Mouse (Mus musculus): Measurements from ENCODE around the gene Inhba. TPM values are rescaled to one million over a fixed set of nuclear protein-coding genes. Genes with fewer than 3 reads are reported as not detected.

Inhba gene
- polyA plus RNA-seq, 1 experiment from 2014 or later: 7.5 TPM

GRCm38 (mm10) chr13:16012243-16012887 is 714 bp downstream of the Inhba start:
- no peaks in the 10 kb centered on the region for H3K36me3 ChIP-seq
- 7% methylated on average over 19 of the region's 19 CpGs for WGBS

DNA sequence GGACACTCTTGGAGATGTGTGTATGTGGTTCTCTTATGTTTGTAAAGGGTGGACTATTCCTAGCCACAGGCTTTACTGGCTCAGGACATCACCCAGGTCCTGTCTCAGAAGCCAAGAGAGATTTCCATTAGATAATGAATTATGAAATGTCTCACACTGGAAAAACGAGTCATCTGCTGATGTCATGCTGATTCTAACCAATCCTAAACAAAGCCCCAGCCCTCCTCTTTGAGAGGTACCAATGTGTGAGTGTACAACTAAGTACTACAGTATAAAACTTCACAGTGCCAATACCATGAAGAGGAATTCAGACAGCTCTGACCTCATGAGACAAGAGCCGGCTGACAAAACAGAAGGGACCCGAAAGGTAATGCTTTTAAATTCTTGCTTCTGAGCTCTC is 2.5 kb downstream of the Inhba start:
- peaks cover 26% of the 10 kb centered on the region for H3K4me1 ChIP-seq
- H3K9me3 ChIP-seq: no peaks in the 10 kb centered on the region
- H3K36me3 ChIP-seq: no peaks in the 10 kb centered on the region
- H3K9ac ChIP-seq (replicated peaks): no peak overlapping the region
- 57% methylated on average over 3 of the region's 3 CpGs for WGBS
- H3K27me3 ChIP-seq: 0 out of 2 replicates have a peak, but pooled peaks cover 8% of the 10 kb centered on the region
- no peak overlapping the region for H3K4me2 ChIP-seq (replicated peaks)
- H3K4me3 ChIP-seq: no peak overlapping the region
- no peak overlapping the region for H3K27ac ChIP-seq (replicated peaks)
- no peak for ATAC-seq (replicated peaks)

More at GRCm38 (mm10) chr13:16012243-16012887, 714 bp downstream of the Inhba start:
- ATAC-seq (replicated peaks): peak; percentile 79
- Histone ChIP-seq H3K9ac (replicated peaks) (peak overlapping the region; percentile 52), H3K4me3 (peak overlapping the region; percentile 50), H3K27ac (replicated peaks) (no peak overlapping the region; the same call in 1 of the 2 replicates), H3K4me2 (replicated peaks) (peak overlapping the region; percentile 89), H3K9me3 (no peaks in the 10 kb centered on the region), H3K4me1 (peaks cover 19% of the 10 kb centered on the region), H3K27me3 (0 out of 2 replicates have a peak, but pooled peaks cover 5% of the 10 kb centered on the region)

- Histone ChIP-seq H3K9ac (replicated peaks) (no peak overlapping the region), H3K4me1 (peaks cover 21% of the 10 kb centered on the region), H3K36me3 (no peaks in the 10 kb centered on the region), H3K27me3 (0 out of 2 replicates have a peak, but pooled peaks cover 8% of the 10 kb centered on the region), H3K4me2 (replicated peaks) (no peak overlapping the region), H3K27ac (replicated peaks) (no peak overlapping the region), H3K9me3 (no peaks in the 10 kb centered on the region), H3K4me3 (no peak overlapping the region)
- 0% methylated on average over 1 of the region's 2 CpGs for WGBS
- ATAC-seq (replicated peaks): no peak
Measured at GRCm38 (mm10) chr13:16016506-16016905, 4.9 kb downstream of the Inhba start.

GRCm38 (mm10) chr13:16017338-16017737 is 5.7 kb downstream of the Inhba start:
- no peaks in the 10 kb centered on the region for H3K36me3 ChIP-seq
- H3K27ac ChIP-seq (replicated peaks): no peak overlapping the region
- WGBS: under 1% methylated on average over 20 of the region's 20 CpGs
- peak overlapping the region; percentile 62 for H3K4me2 ChIP-seq (replicated peaks)
- no peaks in the 10 kb centered on the region for H3K9me3 ChIP-seq
- peaks cover 12% of the 10 kb centered on the region for H3K4me1 ChIP-seq
- no peak for ATAC-seq (replicated peaks)
- peak overlapping the region; percentile 29 for H3K9ac ChIP-seq (replicated peaks)
- peak overlapping the region; percentile 36 for H3K4me3 ChIP-seq
- 0 out of 2 replicates have a peak, but pooled peaks cover 8% of the 10 kb centered on the region for H3K27me3 ChIP-seq

DNA sequence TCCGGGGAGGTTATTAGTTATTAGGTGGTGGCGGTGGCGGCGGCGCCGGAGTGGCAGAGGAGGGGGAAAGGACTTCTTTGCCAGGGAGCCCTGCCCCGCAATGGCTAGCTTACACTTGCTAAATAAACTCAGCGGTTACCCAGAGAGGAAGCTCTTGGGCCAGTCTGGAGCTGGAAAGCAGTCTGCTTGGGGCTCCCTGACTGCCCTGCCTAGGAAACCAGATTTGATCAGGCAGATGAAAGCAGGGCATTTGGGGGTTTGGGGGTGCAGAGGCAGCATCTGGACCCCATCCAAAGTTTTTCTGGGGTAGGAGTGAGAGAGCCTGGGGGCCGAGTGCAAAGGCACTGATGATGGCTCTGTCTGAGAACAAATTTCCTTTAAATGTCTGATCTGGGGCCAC is 6.1 kb downstream of the Inhba start:
- H3K27me3 ChIP-seq: 0 out of 2 replicates have a peak, but pooled peaks cover 8% of the 10 kb centered on the region

DNA sequence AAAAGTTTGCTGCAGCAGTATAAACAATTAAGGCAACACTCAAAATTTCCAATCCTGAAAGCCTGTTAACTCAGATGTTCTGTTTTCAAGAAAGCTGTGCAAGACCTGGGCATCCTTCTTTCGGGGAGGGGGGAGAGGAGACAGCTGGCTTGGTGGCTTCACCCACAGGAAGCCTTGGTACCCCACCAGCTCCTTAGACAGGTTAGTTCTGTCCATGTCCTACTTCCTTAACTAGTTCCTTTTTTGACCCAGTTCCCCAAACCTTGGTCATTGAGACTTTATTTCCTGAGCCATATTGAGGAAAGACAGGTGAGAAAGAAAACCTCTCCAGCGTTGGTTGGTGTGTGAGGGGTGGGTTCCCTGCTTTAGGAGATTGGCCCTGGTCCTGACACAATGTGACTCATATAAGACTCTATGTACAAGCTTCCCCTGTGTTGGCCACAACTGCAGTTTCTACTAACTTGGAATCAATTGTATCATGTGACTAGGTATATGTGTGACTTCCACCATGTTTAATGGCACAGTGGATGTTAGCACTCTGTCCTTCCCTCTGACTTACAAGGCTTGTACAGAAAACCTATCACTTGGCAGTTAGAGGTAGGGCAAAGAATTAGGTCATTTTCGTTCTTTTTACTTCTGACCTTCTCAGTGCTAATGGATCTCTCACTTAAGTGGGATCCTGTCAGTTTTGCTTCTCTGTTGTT is 7.3 kb downstream of the Inhba start:
- H3K9me3 ChIP-seq: no peaks in the 10 kb centered on the region
- no peak overlapping the region for H3K4me3 ChIP-seq
- no peak overlapping the region for H3K4me2 ChIP-seq (replicated peaks)
- no peaks in the 10 kb centered on the region for H3K36me3 ChIP-seq
- WGBS: 76% methylated on average over 3 of the region's 3 CpGs
- 0 out of 2 replicates have a peak, but pooled peaks cover 8% of the 10 kb centered on the region for H3K27me3 ChIP-seq
- peaks cover 19% of the 10 kb centered on the region for H3K4me1 ChIP-seq
- ATAC-seq (replicated peaks): no peak
- no peak overlapping the region for H3K9ac ChIP-seq (replicated peaks)
- H3K27ac ChIP-seq (replicated peaks): no peak overlapping the region

More for the DNA sequence above, 6.1 kb downstream of the Inhba start:
- Histone ChIP-seq H3K9me3 (no peaks in the 10 kb centered on the region), H3K4me2 (replicated peaks) (peak overlapping the region; percentile 62), H3K27ac (replicated peaks) (no peak overlapping the region), H3K4me1 (peaks cover 9% of the 10 kb centered on the region), H3K36me3 (no peaks in the 10 kb centered on the region), H3K9ac (replicated peaks) (peak overlapping the region; percentile 29), H3K4me3 (peak overlapping the region; percentile 36)
- no peak for ATAC-seq (replicated peaks)
- WGBS: 2% methylated on average over 9 of the region's 9 CpGs

DNA sequence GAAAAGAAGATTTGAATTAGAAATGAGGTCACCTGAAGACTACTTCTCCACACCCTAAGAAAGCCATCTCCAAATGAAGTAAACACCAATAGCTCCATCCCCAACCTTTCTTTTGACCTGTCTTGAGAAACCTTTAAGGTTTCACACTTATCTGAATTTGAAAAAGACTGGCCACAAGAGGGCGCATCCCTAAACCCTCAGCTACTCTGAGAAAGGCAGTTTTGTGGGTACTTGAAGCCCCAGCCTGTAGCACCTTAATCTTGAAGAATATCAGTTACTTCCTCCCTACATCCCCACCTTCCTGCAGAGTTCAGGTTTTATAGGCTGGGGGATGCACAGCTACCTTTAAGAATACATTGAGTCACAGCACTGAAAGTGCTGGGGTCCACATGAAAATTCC is 9.0 kb downstream of the Inhba start:
- Histone ChIP-seq H3K4me1 (peaks cover 19% of the 10 kb centered on the region), H3K4me3 (no peak overlapping the region), H3K36me3 (no peaks in the 10 kb centered on the region), H3K9ac (replicated peaks) (no peak overlapping the region), H3K27ac (replicated peaks) (no peak overlapping the region), H3K4me2 (replicated peaks) (no peak overlapping the region), H3K27me3 (0 out of 2 replicates have a peak, but pooled peaks cover 7% of the 10 kb centered on the region), H3K9me3 (no peaks in the 10 kb centered on the region)
- 0% methylated on average over 1 of the region's 1 CpGs for WGBS
- peak; percentile 35; the same call in 1 of the 2 replicates for ATAC-seq (replicated peaks)

GRCm38 (mm10) chr13:16021181-16021580 is 9.5 kb downstream of the Inhba start:
- 63% methylated on average over 6 of the region's 6 CpGs for WGBS
- Histone ChIP-seq H3K4me2 (replicated peaks) (no peak overlapping the region), H3K4me1 (peaks cover 19% of the 10 kb centered on the region), H3K27me3 (0 out of 2 replicates have a peak, but pooled peaks cover 2% of the 10 kb centered on the region), H3K4me3 (no peak overlapping the region), H3K27ac (replicated peaks) (no peak overlapping the region), H3K36me3 (no peaks in the 10 kb centered on the region), H3K9me3 (no peaks in the 10 kb centered on the region), H3K9ac (replicated peaks) (no peak overlapping the region)
- ATAC-seq (replicated peaks): no peak

GRCm38 (mm10) chr13:16021849-16022248 is 10.2 kb downstream of the Inhba start:
- Histone ChIP-seq H3K27ac (replicated peaks) (no peak overlapping the region), H3K9me3 (no peaks in the 10 kb centered on the region), H3K4me2 (replicated peaks) (no peak overlapping the region), H3K4me1 (peaks cover 19% of the 10 kb centered on the region), H3K27me3 (0 out of 2 replicates have a peak, but pooled peaks cover 2% of the 10 kb centered on the region), H3K36me3 (no peaks in the 10 kb centered on the region), H3K9ac (replicated peaks) (no peak overlapping the region), H3K4me3 (no peak overlapping the region)
- 74% methylated on average over 7 of the region's 7 CpGs for WGBS
- ATAC-seq (replicated peaks): no peak

DNA sequence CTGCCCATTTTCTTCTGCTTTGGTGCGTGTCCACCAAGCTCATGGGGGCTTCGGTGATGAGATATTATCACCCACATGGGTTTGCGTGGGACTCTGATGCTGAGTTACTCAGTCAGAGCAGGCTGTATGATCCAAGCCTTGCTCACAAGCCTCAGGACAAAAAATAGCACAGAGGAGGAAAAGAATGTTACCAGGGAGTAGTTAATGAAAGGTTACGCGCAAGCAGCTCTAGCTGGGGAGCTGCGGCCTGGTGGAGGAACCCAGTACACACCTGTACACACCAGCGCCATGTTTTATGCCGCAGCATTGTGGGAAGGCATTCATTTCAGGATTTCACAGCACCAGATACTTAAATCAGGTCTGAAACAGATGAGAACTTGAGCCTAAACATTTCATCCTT is 10.9 kb downstream of the Inhba start:
- no peak overlapping the region for H3K9ac ChIP-seq (replicated peaks)
- ATAC-seq (replicated peaks): no peak
- peaks cover 14% of the 10 kb centered on the region for H3K4me1 ChIP-seq
- 0 out of 2 replicates have a peak, but pooled peaks cover 2% of the 10 kb centered on the region for H3K27me3 ChIP-seq
- 89% methylated on average over 8 of the region's 8 CpGs for WGBS
- no peaks in the 10 kb centered on the region for H3K36me3 ChIP-seq
- H3K4me2 ChIP-seq (replicated peaks): peak overlapping the region; percentile 15; the same call in 1 of the 2 replicates
- H3K9me3 ChIP-seq: no peaks in the 10 kb centered on the region
- H3K27ac ChIP-seq (replicated peaks): no peak overlapping the region
- H3K4me3 ChIP-seq: 0 out of 2 replicates have a peak overlapping the region, but pooled peaks have one; percentile 8

DNA sequence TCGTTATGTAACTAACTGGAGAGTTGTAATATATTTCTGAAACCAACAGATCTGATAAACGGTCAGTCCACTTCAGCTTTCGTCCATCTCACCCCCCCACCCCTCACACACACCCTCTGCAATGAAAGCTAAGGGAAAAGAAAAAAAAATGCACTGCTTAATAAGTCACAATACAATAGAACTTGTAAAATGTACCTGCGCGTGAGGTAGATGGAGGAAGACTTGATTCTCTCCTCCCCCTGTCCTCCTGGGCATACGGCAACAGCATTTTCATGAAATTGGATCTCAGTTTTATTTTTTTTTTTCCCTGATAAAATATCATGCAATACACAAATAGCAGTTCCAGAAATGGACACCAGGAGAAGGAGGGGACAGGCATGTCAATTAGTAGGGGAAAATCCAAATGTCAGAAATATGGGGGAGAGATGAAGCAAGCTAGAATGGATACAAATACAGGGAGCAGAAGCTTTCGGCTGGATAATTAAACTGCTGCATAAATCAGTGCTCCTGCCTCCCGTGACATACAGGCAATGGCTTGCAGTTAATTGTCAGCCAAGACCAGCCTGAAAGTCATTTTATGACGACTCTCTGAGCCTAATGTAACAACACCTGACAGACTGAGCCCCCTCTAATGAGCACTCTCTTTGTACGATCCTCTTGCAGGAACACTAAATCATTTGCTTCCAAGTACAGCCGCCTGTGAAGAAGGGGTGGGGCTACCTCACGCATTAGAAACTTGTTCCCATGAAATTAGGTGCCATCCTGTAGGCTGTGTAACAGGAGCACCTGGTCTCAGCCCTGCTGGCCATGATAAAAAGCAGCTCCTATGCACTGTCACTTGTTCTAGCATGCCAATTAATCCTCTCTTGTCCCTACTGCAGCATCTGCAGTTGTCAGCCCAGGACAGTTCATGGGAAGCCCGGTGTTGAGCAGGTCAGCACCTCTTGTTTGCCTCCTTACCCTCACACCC is 11.7 kb downstream of the Inhba start:
- Histone ChIP-seq H3K27ac (replicated peaks) (peak overlapping the region; percentile 37; the same call in 1 of the 2 replicates), H3K27me3 (0 out of 2 replicates have a peak, but pooled peaks cover 1% of the 10 kb centered on the region), H3K9ac (replicated peaks) (0 out of 2 replicates have a peak overlapping the region, but pooled peaks have one; percentile 22), H3K36me3 (no peaks in the 10 kb centered on the region), H3K9me3 (no peaks in the 10 kb centered on the region), H3K4me2 (replicated peaks) (peak overlapping the region; percentile 39), H3K4me1 (peaks cover 9% of the 10 kb centered on the region; the same call in 1 of the 2 replicates), H3K4me3 (peak overlapping the region; percentile 27)
- WGBS: 45% methylated on average over 13 of the region's 13 CpGs
- peak; percentile 88 for ATAC-seq (replicated peaks)
